Mouse (Mus musculus) gastrocnemius, adult 2 months (tissue): ENCODE measurements around the gene Fat3. TPM values are rescaled to one million over a fixed set of nuclear protein-coding genes. Genes with fewer than 3 reads are reported as not detected.

Experiments used
- DNase-seq: peaks from one replicate; pipeline ENCODE4 v3.0.0; 2022
- H3K27ac ChIP-seq: fragments of 200-600 bp; 2 replicates; pipeline ENCODE4 v1.8.1; 2022; ENCODE audit warnings: mild to moderate bottlenecking
- H3K4me3 ChIP-seq: fragments of 200-600 bp; 2 replicates; pipeline ENCODE4 v1.8.1; 2022; ENCODE audit warnings: mild to moderate bottlenecking, moderate library complexity
- CTCF ChIP-seq: fragments of 200-600 bp; IDR thresholded peaks from 2 replicates; pipeline ENCODE4 v1.8.1; 2022; ENCODE audit warnings: antibody characterized with exemption, mild to moderate bottlenecking, moderate library complexity
- intact Hi-C: fragments of 180-260 bp; cut with DNase I; formaldehyde crosslinking; loops from one replicate; pipeline ENCODE4 v1.15.1; 2025
- total RNA-seq, 2 experiments: library from RNA; stranded (reverse); gene quantifications; 2 replicates each; pipeline ENCODE4 v1.2.3; 2021

Fat3 gene
- total RNA-seq, 2 experiments from 2014 or later, result 0.26 to 0.64 TPM

GRCm38 (mm10) chr9:15992158-15992846 lies 508.8 kb downstream of the Fat3 start:
- DNase-seq, result no peak
- TF ChIP-seq CTCF, result no peak
- Histone ChIP-seq H3K4me3 (no peak overlapping the region), H3K27ac (no peak overlapping the region)
- intact Hi-C loops, result no loop called here

- no peak for TF ChIP-seq CTCF
- Histone ChIP-seq H3K4me3 (no peak overlapping the region), H3K27ac (no peak overlapping the region)
- intact Hi-C loops, result no loop called here
- DNase-seq, result no peak
These were observed 522.8 kb downstream of the Fat3 start for GRCm38 (mm10) chr9:15978317-15978716.

GRCm38 (mm10) chr9:15976959-15977663 lies 524.0 kb downstream of the Fat3 start:
- Histone ChIP-seq H3K4me3 (no peak overlapping the region), H3K27ac (no peak overlapping the region)
- TF ChIP-seq CTCF, result no peak
- intact Hi-C loops, result no loop called here
- DNase-seq, result peak; percentile 23

- no peak for DNase-seq
- H3K27ac ChIP-seq, result no peak overlapping the region
- no peak for TF ChIP-seq CTCF
- intact Hi-C loops, result no loop called here
- H3K4me3 ChIP-seq, result no peak overlapping the region
These were observed 525.1 kb downstream of the Fat3 start for GRCm38 (mm10) chr9:15975999-15976398.

GRCm38 (mm10) chr9:15972201-15972600 lies 528.9 kb downstream of the Fat3 start:
- intact Hi-C loops, result no loop called here
- no peak for TF ChIP-seq CTCF
- H3K27ac ChIP-seq, result no peak overlapping the region
- no peak overlapping the region for H3K4me3 ChIP-seq
- no peak for DNase-seq

GRCm38 (mm10) chr9:15971393-15971792 lies 529.7 kb downstream of the Fat3 start:
- Histone ChIP-seq H3K27ac (no peak overlapping the region), H3K4me3 (no peak overlapping the region)
- intact Hi-C loops, result no loop called here
- peak; percentile 17 for DNase-seq
- TF ChIP-seq CTCF, result no peak

DNA sequence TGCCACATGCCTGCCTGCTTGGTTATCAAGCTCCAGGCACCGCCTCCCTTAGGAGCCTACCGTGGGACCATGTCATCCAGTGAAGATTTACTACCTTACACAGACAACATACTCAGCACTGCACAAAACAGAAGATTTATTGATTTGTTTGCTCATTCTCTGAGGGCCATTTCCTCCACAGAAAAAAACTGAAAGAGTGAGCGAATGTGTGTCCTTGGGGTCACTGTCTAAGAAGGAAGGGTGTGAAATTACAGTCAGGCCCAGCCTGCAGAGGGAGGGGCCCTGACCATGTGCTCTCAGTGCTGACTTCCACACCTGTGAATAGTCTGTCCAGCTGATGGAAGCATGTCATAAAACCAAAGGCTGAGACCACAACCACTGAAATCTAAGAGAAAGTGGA lies 536.9 kb downstream of the Fat3 start:
- no peak overlapping the region for H3K4me3 ChIP-seq
- intact Hi-C loops, result no loop called here
- no peak overlapping the region for H3K27ac ChIP-seq
- TF ChIP-seq CTCF, result no peak
- peak; percentile 19 for DNase-seq

- Histone ChIP-seq H3K4me3 (no peak overlapping the region), H3K27ac (no peak overlapping the region)
- DNase-seq, result no peak
- TF ChIP-seq CTCF, result no peak
- intact Hi-C loops, result no loop called here
These were observed 538.2 kb downstream of the Fat3 start for GRCm38 (mm10) chr9:15962886-15963285.

- Histone ChIP-seq H3K4me3 (no peak overlapping the region), H3K27ac (no peak overlapping the region)
- intact Hi-C loops, result no loop called here
- no peak for DNase-seq
- no peak for TF ChIP-seq CTCF
These were observed 542.8 kb downstream of the Fat3 start for GRCm38 (mm10) chr9:15958224-15958787.

- no peak overlapping the region for H3K4me3 ChIP-seq
- TF ChIP-seq CTCF, result no peak
- intact Hi-C loops, result no loop called here
- no peak overlapping the region for H3K27ac ChIP-seq
- no peak for DNase-seq
These were observed 543.3 kb downstream of the Fat3 start for GRCm38 (mm10) chr9:15957816-15958215.

GRCm38 (mm10) chr9:15955147-15955782 lies 545.8 kb downstream of the Fat3 start:
- intact Hi-C loops, result no loop called here
- Histone ChIP-seq H3K4me3 (no peak overlapping the region), H3K27ac (no peak overlapping the region)
- no peak for TF ChIP-seq CTCF
- no peak for DNase-seq

DNA sequence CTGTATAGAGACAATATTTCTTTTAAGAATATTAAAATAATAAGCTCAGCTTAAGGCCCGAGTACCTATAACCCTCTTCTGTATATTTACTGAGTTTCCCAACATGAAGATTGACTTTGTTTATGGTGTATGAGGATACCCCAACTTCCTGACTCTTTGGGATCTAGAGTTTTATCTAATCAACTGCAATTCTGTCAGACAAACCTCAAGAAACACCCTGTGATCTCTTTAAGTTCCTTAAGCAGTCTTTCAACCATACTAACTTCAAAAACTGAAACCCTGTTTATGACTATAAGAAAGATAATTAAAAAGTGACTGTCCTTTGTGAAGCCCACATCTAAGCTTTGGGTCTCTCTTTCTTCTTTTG lies 546.8 kb downstream of the Fat3 start:
- intact Hi-C loops, result no loop called here
- H3K27ac ChIP-seq, result no peak overlapping the region
- no peak for DNase-seq
- no peak overlapping the region for H3K4me3 ChIP-seq
- no peak for TF ChIP-seq CTCF
